Mouse (Mus musculus) stomach, postnatal 0 days (tissue): ENCODE measurements around the gene Gm29609.

Source experiments
- CTCF ChIP-seq: IDR thresholded peaks from 2 replicates; pipeline ENCODE4 v1.5.1; 2016; ENCODE audit warnings: antibody characterized with exemption, low read depth, mild to moderate bottlenecking, moderate library complexity
- EP300 ChIP-seq: optimal IDR thresholded peaks from 2 replicates; pipeline ENCODE3; 2016; ENCODE audit warnings: antibody characterized with exemption

- TF ChIP-seq CTCF (no peak), EP300 (no peak)
Measured at GRCm38 (mm10) chr5:31181183-31181770, 1.6 kb upstream of the Gm29609 start.
